Mouse (Mus musculus) liver (tissue): ENCODE data around the gene Fmc1.
A peak's percentile ranks its signal among the peaks of the same experiment; 100 is the strongest.
"Not testable (repeated sequence)": the region's sequence is repeated elsewhere in the genome, so short reads cannot be mapped to it uniquely, and the experiment has no call there.

Experiments used
- DNase-seq: peaks from one replicate; pipeline ENCODE4 v3.0.0-alpha.2; 2020; ENCODE audit warnings: mixed read lengths

Gene Fmc1

GRCm38 (mm10) chr6:38533428-38534405 is at the start of gene Fmc1:
Gene Fmc1, plus strand, starts transcription at chr6:38533502.
- peak; percentile 98 for DNase-seq

GRCm38 (mm10) chr6:38492550-38492949 is 40.8 kb upstream of the Fmc1 start:
- DNase-seq = peak; percentile 63

GRCm38 (mm10) chr6:38495641-38496040 is 37.7 kb upstream of the Fmc1 start:
- DNase-seq = no peak

- no peak for DNase-seq
These were observed 21.2 kb upstream of the Fmc1 start for GRCm38 (mm10) chr6:38512096-38512495.

GRCm38 (mm10) chr6:38512830-38513229 is 20.5 kb upstream of the Fmc1 start:
- DNase-seq = no peak

- no peak for DNase-seq
These were observed 18.1 kb upstream of the Fmc1 start for GRCm38 (mm10) chr6:38515201-38515600.

- peak; percentile 75 for DNase-seq
These were observed 9.5 kb upstream of the Fmc1 start for GRCm38 (mm10) chr6:38523851-38524250.

- peak; percentile 31 for DNase-seq
These were observed 2.0 kb upstream of the Fmc1 start for GRCm38 (mm10) chr6:38531211-38531820.

- peak; percentile 62 for DNase-seq
These were observed 542 bp upstream of the Fmc1 start for GRCm38 (mm10) chr6:38532500-38533420.

GRCm38 (mm10) chr6:38534640-38535365 is 1.5 kb downstream of the Fmc1 start:
- DNase-seq = peak; percentile 99

- DNase-seq = no peak
These were observed 2.0 kb downstream of the Fmc1 start for GRCm38 (mm10) chr6:38535366-38535690.

GRCm38 (mm10) chr6:38535788-38536187 is 2.5 kb downstream of the Fmc1 start:
- DNase-seq = no peak

- not testable (repeated sequence) for DNase-seq
These were observed 10.8 kb downstream of the Fmc1 start for GRCm38 (mm10) chr6:38544141-38544540.

GRCm38 (mm10) chr6:38547005-38547404 is 13.7 kb downstream of the Fmc1 start:
- DNase-seq = not testable (repeated sequence)

GRCm38 (mm10) chr6:38547707-38548106 is 14.4 kb downstream of the Fmc1 start:
- DNase-seq = no peak

GRCm38 (mm10) chr6:38548595-38548994 is 15.3 kb downstream of the Fmc1 start:
- not testable (repeated sequence) for DNase-seq

GRCm38 (mm10) chr6:38549840-38550239 is 16.5 kb downstream of the Fmc1 start:
- not testable (repeated sequence) for DNase-seq

GRCm38 (mm10) chr6:38550250-38551061 is 17.2 kb downstream of the Fmc1 start:
- peak; percentile 88 for DNase-seq

GRCm38 (mm10) chr6:38551062-38551988 is 18.0 kb downstream of the Fmc1 start, which contains the start of gene Luc7l2:
Gene Luc7l2, plus strand, starts transcription at chr6:38551334.
- peak; percentile 99 for DNase-seq
